Mouse (Mus musculus) G1E (cell line): ENCODE results near the gene Rgs9. TPM values are rescaled to one million over a fixed set of nuclear protein-coding genes. Genes with fewer than 3 reads are reported as not detected.
A peak's percentile ranks its signal among the peaks of the same experiment; 100 is the strongest.
"Not testable (repeated sequence)": the region's sequence is repeated elsewhere in the genome, so short reads cannot be mapped to it uniquely, and the experiment has no call there.

Experiments used
- ATAC-seq: 2 replicates; pipeline ENCODE4 v1.8.0; 2016; ENCODE audit warnings: mild to moderate bottlenecking; ENCODE audit not compliant: insufficient number of reproducible peaks, poor library complexity, low FRiP score, severe bottlenecking; ENCODE audit errors: extremely low read depth
- DNase-seq: peaks from one replicate; pipeline ENCODE4 v3.0.0; 2012; ENCODE audit warnings: low spot score
- H3K27me3 ChIP-seq: 2 replicates; pipeline ENCODE4 v1.6.1; 2012; ENCODE audit warnings: mild to moderate bottlenecking, low read length, inconsistent platforms; ENCODE audit not compliant: insufficient read depth
- H3K36me3 ChIP-seq: replicated peaks from 2 replicates; pipeline ENCODE3; 2012; ENCODE audit warnings: mild to moderate bottlenecking, inconsistent platforms
- H3K4me1 ChIP-seq: 2 replicates; pipeline ENCODE4 v1.6.1; 2012; ENCODE audit warnings: low read depth, low read length, inconsistent platforms, mixed read lengths; ENCODE audit not compliant: insufficient read depth
- H3K4me3 ChIP-seq: 2 replicates; pipeline ENCODE4 v1.5.1; 2012; ENCODE audit warnings: low read depth, mild to moderate bottlenecking, inconsistent platforms, low read length, moderate library complexity, mixed read lengths
- H3K9me3 ChIP-seq: replicated peaks from 2 replicates; pipeline ENCODE4 v1.6.1; 2012; ENCODE audit warnings: inconsistent platforms
- CTCF ChIP-seq: IDR thresholded peaks from 2 replicates; pipeline ENCODE4 v1.5.1; 2012; ENCODE audit warnings: low read depth, low read length, inconsistent platforms, mixed read lengths
- GATA1 ChIP-seq: IDR thresholded peaks from 2 replicates; pipeline ENCODE4 v1.6.1; 2012; ENCODE audit warnings: borderline replicate concordance, low read length, inconsistent platforms, mixed read lengths
- GATA2 ChIP-seq: IDR thresholded peaks from 2 replicates; pipeline ENCODE4 v1.6.1; 2012; ENCODE audit warnings: low read depth, low read length, inconsistent platforms, borderline replicate concordance
- POLR2AphosphoS5 ChIP-seq: IDR thresholded peaks from 2 replicates; pipeline ENCODE4 v1.6.1; 2012; ENCODE audit warnings: low read depth, low read length, inconsistent platforms; ENCODE audit not compliant: insufficient replicate concordance
- TAL1 ChIP-seq: conservative IDR thresholded peaks from 2 replicates; pipeline ENCODE4 v1.6.1; 2012; ENCODE audit warnings: low read depth, low read length, inconsistent platforms, mixed read lengths
- polyA plus RNA-seq: library from polyadenylated mRNA; stranded (reverse); fragments of >175 nt; gene quantifications from 2 replicates; pipeline ENCODE4 v1.2.3, GENCODE M21; 2012
- total RNA-seq, 2 experiments: library from RNA; stranded (forward) in 1 of 2; stranded (reverse) in 1 of 2; fragments of 200-1000 nt in 1 of 2; fragments of >200 nt in 1 of 2; fragmentation: Nextera tagmentation in 1 of 2; gene quantifications; 2 replicates each; pipeline ENCODE4 v1.2.3; 2014 to 2017

Rgs9 gene
- total RNA-seq (2014; fragmentation: Nextera tagmentation) (not detected in 2 replicates), total RNA-seq (2017) (0.06 and 0.22 TPM in 2 replicates), polyA plus RNA-seq (not detected in 2 replicates)

DNA sequence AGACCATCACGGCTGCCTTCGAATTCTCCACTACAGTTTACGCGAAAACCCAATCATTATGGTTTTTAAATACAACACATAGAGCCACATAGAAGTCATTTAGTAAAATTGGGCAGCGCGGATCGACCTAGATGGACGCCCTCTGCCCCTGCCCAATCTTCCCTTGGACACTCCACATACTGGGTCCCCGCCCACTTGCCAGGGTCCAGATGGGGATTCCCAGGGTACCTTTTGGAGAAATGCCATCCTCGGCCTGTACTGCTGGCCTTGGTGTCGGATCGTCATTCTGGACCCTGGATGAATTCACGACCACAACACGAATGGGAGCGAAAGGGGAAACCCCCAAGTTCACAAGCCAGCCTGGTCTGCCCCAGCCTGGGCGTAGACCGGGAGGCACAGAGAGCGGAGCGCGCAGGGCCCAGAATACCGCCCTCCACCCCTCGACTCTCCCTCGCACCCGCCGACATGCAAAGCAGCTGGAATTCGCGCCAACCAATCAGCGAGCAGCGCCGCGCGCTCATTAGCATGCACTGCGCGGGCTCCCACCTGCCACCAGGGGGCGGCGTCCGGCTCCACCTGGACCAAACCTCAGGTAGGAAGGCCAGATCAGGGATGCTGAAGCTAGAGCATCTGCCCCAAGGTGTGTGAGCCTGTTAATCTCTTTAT, at the start of gene Rgs9:
Rgs9 (minus strand) TSS at position 420 of the 666 bp plus-strand sequence.
- peaks cover 8% of the 10 kb centered on the region; the same call in 1 of the 2 replicates for H3K9me3 ChIP-seq
- H3K27me3 ChIP-seq = no peaks in the 10 kb centered on the region
- no peaks in the 10 kb centered on the region for H3K36me3 ChIP-seq
- no peaks in the 10 kb centered on the region for H3K4me1 ChIP-seq
- ATAC-seq (no peak), DNase-seq (no peak)
- TF ChIP-seq GATA1 = no peak
- TF ChIP-seq POLR2AphosphoS5 = no peak
- TF ChIP-seq GATA2 = no peak
- TF ChIP-seq TAL1 = no peak
- no peak for TF ChIP-seq CTCF
- H3K4me3 ChIP-seq = no peak within 1 kb of the TSS

DNA sequence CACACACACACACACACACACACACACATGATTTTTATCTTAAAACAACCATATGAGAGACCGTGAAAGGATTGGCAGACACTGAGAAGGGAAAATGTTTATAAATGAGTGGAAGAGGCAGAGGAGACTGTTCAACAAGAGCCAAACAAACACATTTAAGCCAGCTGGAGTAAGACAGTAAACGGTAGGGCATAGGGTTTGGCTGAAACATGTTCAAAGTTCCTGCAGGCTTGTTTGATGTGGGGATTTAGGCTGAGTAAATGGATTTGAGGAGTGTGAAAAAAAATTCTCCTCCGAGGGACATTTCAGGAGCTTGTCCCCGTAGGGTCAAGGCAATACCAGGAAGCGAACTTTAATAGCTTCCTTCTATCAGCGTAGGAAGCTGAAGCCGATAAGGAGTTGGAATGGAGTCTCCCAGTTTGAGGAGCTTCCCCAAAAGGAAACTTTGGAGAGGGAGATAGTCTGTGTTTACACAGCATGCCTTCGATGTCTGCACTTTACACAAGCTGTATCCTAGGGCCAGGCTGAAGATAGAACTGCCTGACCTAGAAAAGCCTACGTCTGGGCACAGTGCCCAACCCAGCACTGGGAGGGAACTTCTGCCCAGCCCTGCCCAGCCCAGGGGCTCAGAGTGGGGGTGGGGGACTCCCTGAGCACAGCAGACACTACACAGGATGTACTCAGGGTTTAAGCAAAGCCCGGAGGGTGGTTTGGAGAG, 49.5 kb upstream of the Rgs9 start:
- DNase-seq = peak; percentile 29
- no peaks in the 10 kb centered on the region for H3K9me3 ChIP-seq
- TF ChIP-seq POLR2AphosphoS5 (no peak), TAL1 (no peak), GATA2 (no peak), CTCF (no peak), GATA1 (no peak)
- ATAC-seq = no peak
- no peak overlapping the region for H3K4me3 ChIP-seq
- H3K36me3 ChIP-seq = no peaks in the 10 kb centered on the region
- H3K27me3 ChIP-seq = peaks cover 6% of the 10 kb centered on the region; the same call in 1 of the 2 replicates
- H3K4me1 ChIP-seq = peaks cover 39% of the 10 kb centered on the region

DNA sequence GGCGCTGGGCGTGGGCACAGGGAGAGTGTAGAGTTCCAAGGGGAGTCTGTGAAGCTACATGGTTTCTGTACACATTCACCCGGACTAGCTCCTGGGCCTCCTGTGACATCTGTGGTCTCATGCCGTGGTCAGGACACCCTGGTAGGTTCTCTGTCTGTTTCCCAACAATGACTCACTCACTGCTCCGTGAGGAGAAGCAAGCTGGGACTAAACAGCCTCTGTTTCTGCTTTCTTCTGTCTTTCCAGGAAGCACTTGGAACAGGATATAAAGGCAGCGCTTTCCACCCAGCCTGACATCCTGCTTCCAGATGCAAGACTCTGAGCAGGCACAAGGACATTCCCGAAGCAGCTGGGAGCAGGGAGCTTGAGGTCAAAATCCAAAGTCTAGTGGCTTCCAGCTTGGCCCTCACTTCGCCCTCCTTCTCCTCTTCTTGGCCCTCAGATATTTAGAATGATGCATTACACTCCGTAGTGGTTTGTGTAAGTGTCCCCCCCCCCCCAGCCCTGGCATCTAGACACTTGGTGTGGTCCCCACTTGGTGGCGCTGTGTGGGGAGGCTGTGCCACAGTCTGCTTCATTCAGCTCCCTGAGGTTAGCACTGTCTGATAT, 46.2 kb upstream of the Rgs9 start:
- TF ChIP-seq CTCF (no peak), POLR2AphosphoS5 (no peak), GATA2 (no peak), GATA1 (no peak), TAL1 (no peak)
- no peaks in the 10 kb centered on the region for H3K9me3 ChIP-seq
- H3K36me3 ChIP-seq = no peaks in the 10 kb centered on the region
- peaks cover 29% of the 10 kb centered on the region for H3K4me1 ChIP-seq
- DNase-seq (no peak), ATAC-seq (no peak)
- H3K27me3 ChIP-seq = peaks cover 15% of the 10 kb centered on the region
- H3K4me3 ChIP-seq = no peak overlapping the region

DNA sequence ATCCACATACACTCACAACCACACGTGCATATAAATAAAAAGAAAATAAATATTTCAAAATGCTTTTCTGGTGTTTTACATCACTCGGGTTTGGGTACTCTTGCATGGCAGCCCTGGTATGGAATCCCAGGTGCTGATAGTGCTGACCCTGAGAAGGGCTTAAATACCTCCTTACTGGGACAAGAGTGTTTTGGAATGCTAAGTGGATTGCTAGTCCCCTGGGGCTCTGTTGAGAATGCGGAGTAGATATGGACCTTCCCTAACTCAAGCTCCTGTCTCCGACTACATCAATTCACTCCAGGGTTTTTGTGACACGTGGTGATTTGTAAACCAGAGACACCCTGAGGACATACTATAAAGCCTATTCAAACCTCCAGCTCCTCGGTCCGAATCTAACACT, 45.6 kb upstream of the Rgs9 start:
- TF ChIP-seq POLR2AphosphoS5 = no peak
- no peak for TF ChIP-seq GATA1
- no peak for TF ChIP-seq CTCF
- no peak for TF ChIP-seq TAL1
- no peak for TF ChIP-seq GATA2
- ATAC-seq = no peak
- DNase-seq = no peak
- Histone ChIP-seq H3K9me3 (no peaks in the 10 kb centered on the region), H3K36me3 (no peaks in the 10 kb centered on the region), H3K4me3 (no peak overlapping the region), H3K4me1 (peaks cover 26% of the 10 kb centered on the region), H3K27me3 (peaks cover 15% of the 10 kb centered on the region)

DNA sequence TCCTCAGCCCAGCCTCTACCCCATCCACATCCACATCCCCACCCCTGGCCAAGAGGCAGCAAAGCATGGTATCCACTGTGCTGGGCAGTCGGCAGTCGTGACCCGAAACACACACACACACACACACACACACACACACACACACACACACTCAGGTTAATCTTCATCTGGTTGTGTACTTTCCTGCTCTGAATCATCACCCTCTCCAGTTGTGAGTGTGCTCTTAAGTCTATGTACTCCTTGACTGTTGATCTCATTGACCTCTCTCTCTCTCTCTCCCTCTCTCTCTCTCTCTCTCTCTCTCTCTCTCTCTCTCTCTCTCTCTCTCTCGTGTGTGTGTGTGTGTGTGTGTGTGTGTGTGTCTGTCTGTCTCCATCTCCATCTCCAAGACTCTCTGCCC, 44.7 kb upstream of the Rgs9 start:
- not testable (repeated sequence) for H3K9me3 ChIP-seq, DNase-seq, ATAC-seq, H3K36me3 ChIP-seq, H3K4me3 ChIP-seq
- Histone ChIP-seq H3K27me3 (peaks cover 13% of the 10 kb centered on the region), H3K4me1 (peaks cover 18% of the 10 kb centered on the region)

DNA sequence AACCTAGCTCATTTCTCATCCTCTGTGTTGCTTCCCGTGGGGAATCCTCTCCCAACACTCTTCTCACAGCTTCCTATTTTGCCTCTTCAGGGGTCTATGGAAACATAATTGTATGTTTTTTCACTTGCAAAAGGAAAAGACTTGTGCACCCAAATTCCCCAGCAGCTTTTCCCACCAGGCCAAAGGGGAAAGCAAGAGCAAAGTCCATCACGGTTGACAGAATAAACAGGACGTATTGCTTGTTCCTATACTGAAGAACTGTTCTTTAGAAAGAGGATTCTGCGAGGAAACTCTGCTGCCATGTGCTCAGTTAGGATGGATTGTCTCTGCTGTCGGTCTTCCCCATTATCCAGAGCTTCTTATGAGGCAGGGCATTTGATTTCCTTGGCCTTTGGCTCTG, 42.6 kb upstream of the Rgs9 start:
- ATAC-seq = no peak
- H3K4me3 ChIP-seq = no peak overlapping the region
- peaks cover 19% of the 10 kb centered on the region for H3K4me1 ChIP-seq
- no peaks in the 10 kb centered on the region for H3K9me3 ChIP-seq
- no peak for DNase-seq
- TF ChIP-seq GATA1 = no peak
- TF ChIP-seq GATA2 = no peak
- no peak for TF ChIP-seq CTCF
- no peak for TF ChIP-seq POLR2AphosphoS5
- no peak for TF ChIP-seq TAL1
- H3K27me3 ChIP-seq = peaks cover 13% of the 10 kb centered on the region
- no peaks in the 10 kb centered on the region for H3K36me3 ChIP-seq
